Mouse (Mus musculus): ENCODE data around the gene Cnrip1. TPM values are rescaled to one million over a fixed set of nuclear protein-coding genes. Genes with fewer than 3 reads are reported as not detected.
"Not testable (repeated sequence)": the region's sequence is repeated elsewhere in the genome, so short reads cannot be mapped to it uniquely, and the experiment has no call there.

Cnrip1 gene
- polyA plus RNA-seq (2015; fragmentation: Nextera tagmentation; extraction: Ambion mirVana): 13.0 and 15.3 TPM in 2 replicates

- Histone ChIP-seq H3K36me3 (no peaks in the 10 kb centered on the region), H3K4me3 (peak within 1 kb of the TSS; percentile 60), H3K27ac (peak within 1 kb of the TSS; percentile 72), H3K9ac (peak within 1 kb of the TSS; percentile 65), H3K9me3 (replicated peaks) (no peaks in the 10 kb centered on the region), H3K4me2 (peak within 1 kb of the TSS; percentile 70), H3K27me3 (no peaks in the 10 kb centered on the region), H3K4me1 (replicated peaks) (peaks cover 7% of the 10 kb centered on the region; the same call in 1 of the 2 replicates)
- ATAC-seq (replicated peaks; ENCODE audit: insufficient number of reproducible peaks, insufficient read depth, low FRiP score, low read depth): peak; percentile 86
- WGBS: under 1% methylated on average over 38 of the region's 38 CpGs
These were observed at the start of gene Cnrip1, which contains the start of gene Plek for GRCm38 (mm10) chr11:17051545-17052475. TSS of gene Cnrip1 (plus strand) at chr11:17051586. TSS of gene Plek (minus strand) at chr11:17052381.

GRCm38 (mm10) chr11:17002739-17003373 is 48.5 kb upstream of the Cnrip1 start:
- H3K9me3 ChIP-seq (replicated peaks): no peaks in the 10 kb centered on the region
- WGBS: 71% methylated on average over 7 of the region's 7 CpGs
- no peaks in the 10 kb centered on the region for H3K36me3 ChIP-seq
- H3K4me3 ChIP-seq: no peak overlapping the region
- ATAC-seq (replicated peaks; ENCODE audit: insufficient number of reproducible peaks, insufficient read depth, low FRiP score, low read depth): no peak
- no peaks in the 10 kb centered on the region for H3K27me3 ChIP-seq
- no peak overlapping the region for H3K9ac ChIP-seq
- no peak overlapping the region for H3K4me2 ChIP-seq
- no peaks in the 10 kb centered on the region for H3K4me1 ChIP-seq (replicated peaks)
- no peak overlapping the region for H3K27ac ChIP-seq

GRCm38 (mm10) chr11:17003757-17004156 is 47.6 kb upstream of the Cnrip1 start:
- no peak for ATAC-seq (replicated peaks; ENCODE audit: insufficient number of reproducible peaks, insufficient read depth, low FRiP score, low read depth)
- H3K36me3 ChIP-seq: no peaks in the 10 kb centered on the region
- H3K4me1 ChIP-seq (replicated peaks): no peaks in the 10 kb centered on the region
- H3K27me3 ChIP-seq: no peaks in the 10 kb centered on the region
- WGBS: 74% methylated on average over 3 of the region's 3 CpGs
- no peak overlapping the region for H3K9ac ChIP-seq
- no peaks in the 10 kb centered on the region for H3K9me3 ChIP-seq (replicated peaks)
- H3K4me3 ChIP-seq: no peak overlapping the region
- H3K4me2 ChIP-seq: no peak overlapping the region
- no peak overlapping the region for H3K27ac ChIP-seq

GRCm38 (mm10) chr11:17004899-17005846 is 46.2 kb upstream of the Cnrip1 start:
- no peak overlapping the region for H3K9ac ChIP-seq
- H3K9me3 ChIP-seq (replicated peaks): no peaks in the 10 kb centered on the region
- 59% methylated on average over 4 of the region's 4 CpGs for WGBS
- no peaks in the 10 kb centered on the region for H3K4me1 ChIP-seq (replicated peaks)
- no peak overlapping the region for H3K4me2 ChIP-seq
- H3K36me3 ChIP-seq: no peaks in the 10 kb centered on the region
- no peak overlapping the region for H3K27ac ChIP-seq
- H3K4me3 ChIP-seq: no peak overlapping the region
- no peaks in the 10 kb centered on the region for H3K27me3 ChIP-seq
- no peak for ATAC-seq (replicated peaks; ENCODE audit: insufficient number of reproducible peaks, insufficient read depth, low FRiP score, low read depth)

GRCm38 (mm10) chr11:17006526-17006925 is 44.9 kb upstream of the Cnrip1 start:
- H3K4me3 ChIP-seq; H3K4me1 ChIP-seq (replicated peaks); H3K27me3 ChIP-seq; H3K4me2 ChIP-seq; ATAC-seq (replicated peaks; ENCODE audit: insufficient number of reproducible peaks, insufficient read depth, low FRiP score, low read depth); H3K9ac ChIP-seq; H3K9me3 ChIP-seq (replicated peaks); H3K27ac ChIP-seq; H3K36me3 ChIP-seq: not testable (repeated sequence)
- 82% methylated on average over 3 of the region's 3 CpGs for WGBS

- no peak for ATAC-seq (replicated peaks; ENCODE audit: insufficient number of reproducible peaks, insufficient read depth, low FRiP score, low read depth)
- no peaks in the 10 kb centered on the region for H3K27me3 ChIP-seq
- no peak overlapping the region for H3K9ac ChIP-seq
- WGBS: 76% methylated on average over 5 of the region's 5 CpGs
- no peak overlapping the region for H3K4me2 ChIP-seq
- no peaks in the 10 kb centered on the region for H3K9me3 ChIP-seq (replicated peaks)
- H3K4me3 ChIP-seq: no peak overlapping the region
- no peak overlapping the region for H3K27ac ChIP-seq
- no peaks in the 10 kb centered on the region for H3K4me1 ChIP-seq (replicated peaks)
- H3K36me3 ChIP-seq: no peaks in the 10 kb centered on the region
These were observed 43.7 kb upstream of the Cnrip1 start for GRCm38 (mm10) chr11:17007517-17008173.

GRCm38 (mm10) chr11:17008498-17008941 is 42.9 kb upstream of the Cnrip1 start:
- no peak overlapping the region for H3K4me3 ChIP-seq
- WGBS: 53% methylated on average over 7 of the region's 7 CpGs
- H3K4me2 ChIP-seq: no peak overlapping the region
- no peaks in the 10 kb centered on the region for H3K36me3 ChIP-seq
- ATAC-seq (replicated peaks; ENCODE audit: insufficient number of reproducible peaks, insufficient read depth, low FRiP score, low read depth): no peak
- no peaks in the 10 kb centered on the region for H3K4me1 ChIP-seq (replicated peaks)
- H3K9ac ChIP-seq: no peak overlapping the region
- H3K9me3 ChIP-seq (replicated peaks): no peaks in the 10 kb centered on the region
- H3K27me3 ChIP-seq: no peaks in the 10 kb centered on the region
- no peak overlapping the region for H3K27ac ChIP-seq

GRCm38 (mm10) chr11:17012948-17013347 is 38.4 kb upstream of the Cnrip1 start:
- Histone ChIP-seq H3K4me2 (no peak overlapping the region), H3K4me3 (no peak overlapping the region), H3K9ac (no peak overlapping the region), H3K9me3 (replicated peaks) (no peaks in the 10 kb centered on the region), H3K4me1 (replicated peaks) (no peaks in the 10 kb centered on the region), H3K27ac (no peak overlapping the region), H3K27me3 (no peaks in the 10 kb centered on the region), H3K36me3 (no peaks in the 10 kb centered on the region)
- ATAC-seq (replicated peaks; ENCODE audit: insufficient number of reproducible peaks, insufficient read depth, low FRiP score, low read depth): no peak

- H3K36me3 ChIP-seq: no peaks in the 10 kb centered on the region
- no peak overlapping the region for H3K9ac ChIP-seq
- no peak overlapping the region for H3K27ac ChIP-seq
- WGBS: 88% methylated on average over 7 of the region's 7 CpGs
- no peak for ATAC-seq (replicated peaks; ENCODE audit: insufficient number of reproducible peaks, insufficient read depth, low FRiP score, low read depth)
- no peaks in the 10 kb centered on the region for H3K27me3 ChIP-seq
- H3K4me2 ChIP-seq: no peak overlapping the region
- no peaks in the 10 kb centered on the region for H3K4me1 ChIP-seq (replicated peaks)
- H3K4me3 ChIP-seq: no peak overlapping the region
- no peaks in the 10 kb centered on the region for H3K9me3 ChIP-seq (replicated peaks)
These were observed 32.1 kb upstream of the Cnrip1 start for GRCm38 (mm10) chr11:17019328-17019727.

- Histone ChIP-seq H3K4me2 (no peak overlapping the region), H3K4me3 (no peak overlapping the region), H3K9ac (no peak overlapping the region), H3K9me3 (replicated peaks) (no peaks in the 10 kb centered on the region), H3K27me3 (no peaks in the 10 kb centered on the region), H3K36me3 (no peaks in the 10 kb centered on the region), H3K27ac (no peak overlapping the region), H3K4me1 (replicated peaks) (no peaks in the 10 kb centered on the region)
- 64% methylated on average over 6 of the region's 6 CpGs for WGBS
- ATAC-seq (replicated peaks; ENCODE audit: insufficient number of reproducible peaks, insufficient read depth, low FRiP score, low read depth): no peak
These were observed 28.2 kb upstream of the Cnrip1 start for GRCm38 (mm10) chr11:17023206-17023605.
